Mouse (Mus musculus): Measurements from ENCODE around the gene Akr1a1. TPM values are rescaled to one million over a fixed set of nuclear protein-coding genes. Genes with fewer than 3 reads are reported as not detected.
"Not testable (repeated sequence)": the region's sequence is repeated elsewhere in the genome, so short reads cannot be mapped to it uniquely, and the experiment has no call there.

Gene Akr1a1
- polyA plus RNA-seq, 1 experiment from 2014 or later: 798 TPM

- H3K4me2 ChIP-seq (replicated peaks): no peak overlapping the region
- ATAC-seq (ENCODE audit: insufficient number of reproducible peaks, low FRiP score, low TSS enrichment, low read depth): no peak
- no peak overlapping the region for H3K9ac ChIP-seq
- H3K27ac ChIP-seq (replicated peaks): no peak overlapping the region
- no peaks in the 10 kb centered on the region for H3K4me1 ChIP-seq
- H3K36me3 ChIP-seq: no peaks in the 10 kb centered on the region
- 53% methylated on average over 5 of the region's 5 CpGs for WGBS
- no peaks in the 10 kb centered on the region for H3K9me3 ChIP-seq (replicated peaks)
- H3K27me3 ChIP-seq: no peaks in the 10 kb centered on the region
- H3K4me3 ChIP-seq (replicated peaks): no peak overlapping the region
Measured at GRCm38 (mm10) chr4:116679141-116679540, 27.7 kb upstream of the Akr1a1 start.

GRCm38 (mm10) chr4:116677808-116678207 lies 26.3 kb upstream of the Akr1a1 start:
- WGBS: 67% methylated on average over 1 of the region's 1 CpGs

GRCm38 (mm10) chr4:116676027-116676426 lies 24.5 kb upstream of the Akr1a1 start:
- Histone ChIP-seq H3K4me3 (replicated peaks) (no peak overlapping the region), H3K9me3 (replicated peaks) (no peaks in the 10 kb centered on the region), H3K4me1 (no peaks in the 10 kb centered on the region), H3K27me3 (no peaks in the 10 kb centered on the region), H3K4me2 (replicated peaks) (no peak overlapping the region), H3K36me3 (no peaks in the 10 kb centered on the region), H3K9ac (no peak overlapping the region), H3K27ac (replicated peaks) (no peak overlapping the region)
- WGBS: 77% methylated on average over 3 of the region's 3 CpGs
- no peak for ATAC-seq (ENCODE audit: insufficient number of reproducible peaks, low FRiP score, low TSS enrichment, low read depth)

More at GRCm38 (mm10) chr4:116677808-116678207, 26.3 kb upstream of the Akr1a1 start:
- Histone ChIP-seq H3K4me1 (no peaks in the 10 kb centered on the region), H3K27me3 (no peaks in the 10 kb centered on the region), H3K27ac (replicated peaks) (no peak overlapping the region), H3K36me3 (no peaks in the 10 kb centered on the region), H3K4me3 (replicated peaks) (no peak overlapping the region), H3K9ac (no peak overlapping the region), H3K9me3 (replicated peaks) (no peaks in the 10 kb centered on the region), H3K4me2 (replicated peaks) (no peak overlapping the region)
- no peak for ATAC-seq (ENCODE audit: insufficient number of reproducible peaks, low FRiP score, low TSS enrichment, low read depth)

- not testable (repeated sequence) for H3K9ac ChIP-seq; H3K4me1 ChIP-seq; H3K27me3 ChIP-seq; H3K4me3 ChIP-seq (replicated peaks); H3K27ac ChIP-seq (replicated peaks); H3K4me2 ChIP-seq (replicated peaks); ATAC-seq (ENCODE audit: insufficient number of reproducible peaks, low FRiP score, low TSS enrichment, low read depth); H3K9me3 ChIP-seq (replicated peaks); H3K36me3 ChIP-seq
- WGBS: 90% methylated on average over 6 of the region's 6 CpGs
Measured at GRCm38 (mm10) chr4:116674761-116675160, 23.3 kb upstream of the Akr1a1 start.

- H3K9me3 ChIP-seq (replicated peaks): no peaks in the 10 kb centered on the region
- H3K9ac ChIP-seq: no peak overlapping the region
- H3K27ac ChIP-seq (replicated peaks): no peak overlapping the region
- H3K4me3 ChIP-seq (replicated peaks): no peak overlapping the region
- no peak overlapping the region for H3K4me2 ChIP-seq (replicated peaks)
- WGBS: 66% methylated on average over 2 of the region's 2 CpGs
- ATAC-seq (ENCODE audit: insufficient number of reproducible peaks, low FRiP score, low TSS enrichment, low read depth): no peak
- no peaks in the 10 kb centered on the region for H3K4me1 ChIP-seq
- H3K36me3 ChIP-seq: no peaks in the 10 kb centered on the region
- H3K27me3 ChIP-seq: no peaks in the 10 kb centered on the region
Measured at GRCm38 (mm10) chr4:116672785-116673184, 21.3 kb upstream of the Akr1a1 start.

- H3K4me2 ChIP-seq (replicated peaks): no peak overlapping the region
- no peak overlapping the region for H3K9ac ChIP-seq
- no peaks in the 10 kb centered on the region for H3K9me3 ChIP-seq (replicated peaks)
- no peaks in the 10 kb centered on the region for H3K36me3 ChIP-seq
- H3K27me3 ChIP-seq: no peaks in the 10 kb centered on the region
- no peak for ATAC-seq (ENCODE audit: insufficient number of reproducible peaks, low FRiP score, low TSS enrichment, low read depth)
- 59% methylated on average over 2 of the region's 2 CpGs for WGBS
- H3K4me3 ChIP-seq (replicated peaks): no peak overlapping the region
- no peak overlapping the region for H3K27ac ChIP-seq (replicated peaks)
- H3K4me1 ChIP-seq: no peaks in the 10 kb centered on the region
Measured at GRCm38 (mm10) chr4:116669291-116669690, 17.8 kb upstream of the Akr1a1 start.

- Histone ChIP-seq H3K9ac (no peak overlapping the region), H3K36me3 (no peaks in the 10 kb centered on the region), H3K4me3 (replicated peaks) (no peak overlapping the region), H3K27ac (replicated peaks) (no peak overlapping the region), H3K9me3 (replicated peaks) (no peaks in the 10 kb centered on the region), H3K4me1 (no peaks in the 10 kb centered on the region), H3K4me2 (replicated peaks) (no peak overlapping the region), H3K27me3 (no peaks in the 10 kb centered on the region)
- no peak for ATAC-seq (ENCODE audit: insufficient number of reproducible peaks, low FRiP score, low TSS enrichment, low read depth)
- WGBS: 41% methylated on average over 3 of the region's 3 CpGs
Measured at GRCm38 (mm10) chr4:116668145-116668544, 16.7 kb upstream of the Akr1a1 start.

- 60% methylated on average over 4 of the region's 4 CpGs for WGBS
- Histone ChIP-seq H3K27ac (replicated peaks) (no peak overlapping the region), H3K9me3 (replicated peaks) (no peaks in the 10 kb centered on the region), H3K27me3 (no peaks in the 10 kb centered on the region), H3K4me3 (replicated peaks) (no peak overlapping the region), H3K36me3 (no peaks in the 10 kb centered on the region), H3K9ac (no peak overlapping the region), H3K4me2 (replicated peaks) (no peak overlapping the region), H3K4me1 (no peaks in the 10 kb centered on the region)
- no peak for ATAC-seq (ENCODE audit: insufficient number of reproducible peaks, low FRiP score, low TSS enrichment, low read depth)
Measured at GRCm38 (mm10) chr4:116666625-116667024, 15.1 kb upstream of the Akr1a1 start.

- Histone ChIP-seq H3K36me3 (no peaks in the 10 kb centered on the region), H3K4me1 (no peaks in the 10 kb centered on the region), H3K4me2 (replicated peaks) (no peak overlapping the region), H3K9ac (no peak overlapping the region), H3K9me3 (replicated peaks) (no peaks in the 10 kb centered on the region), H3K27ac (replicated peaks) (no peak overlapping the region), H3K4me3 (replicated peaks) (no peak overlapping the region), H3K27me3 (no peaks in the 10 kb centered on the region)
- no peak for ATAC-seq (ENCODE audit: insufficient number of reproducible peaks, low FRiP score, low TSS enrichment, low read depth)
- WGBS: 80% methylated on average over 1 of the region's 1 CpGs
Measured at GRCm38 (mm10) chr4:116661998-116662397, 10.5 kb upstream of the Akr1a1 start.

- Histone ChIP-seq H3K27me3 (no peaks in the 10 kb centered on the region), H3K4me2 (replicated peaks) (no peak overlapping the region), H3K36me3 (no peaks in the 10 kb centered on the region), H3K4me3 (replicated peaks) (no peak overlapping the region), H3K9ac (no peak overlapping the region), H3K27ac (replicated peaks) (no peak overlapping the region), H3K9me3 (replicated peaks) (no peaks in the 10 kb centered on the region), H3K4me1 (no peaks in the 10 kb centered on the region)
- ATAC-seq (ENCODE audit: insufficient number of reproducible peaks, low FRiP score, low TSS enrichment, low read depth): no peak
- WGBS: 74% methylated on average over 6 of the region's 6 CpGs
Measured at GRCm38 (mm10) chr4:116660829-116661228, 9.3 kb upstream of the Akr1a1 start.

- H3K4me1 ChIP-seq; H3K36me3 ChIP-seq; H3K9ac ChIP-seq; H3K27me3 ChIP-seq; H3K4me3 ChIP-seq (replicated peaks); H3K4me2 ChIP-seq (replicated peaks); ATAC-seq (ENCODE audit: insufficient number of reproducible peaks, low FRiP score, low TSS enrichment, low read depth); H3K27ac ChIP-seq (replicated peaks); H3K9me3 ChIP-seq (replicated peaks): not testable (repeated sequence)
- WGBS: 75% methylated on average over 6 of the region's 6 CpGs
Measured at GRCm38 (mm10) chr4:116659916-116660315, 8.4 kb upstream of the Akr1a1 start.

GRCm38 (mm10) chr4:116659474-116659873 lies 8.0 kb upstream of the Akr1a1 start:
- Histone ChIP-seq H3K27ac (replicated peaks) (no peak overlapping the region), H3K27me3 (no peaks in the 10 kb centered on the region), H3K4me3 (replicated peaks) (no peak overlapping the region), H3K4me2 (replicated peaks) (no peak overlapping the region), H3K9me3 (replicated peaks) (no peaks in the 10 kb centered on the region), H3K4me1 (no peaks in the 10 kb centered on the region), H3K36me3 (no peaks in the 10 kb centered on the region), H3K9ac (no peak overlapping the region)
- no peak for ATAC-seq (ENCODE audit: insufficient number of reproducible peaks, low FRiP score, low TSS enrichment, low read depth)
- 53% methylated on average over 2 of the region's 2 CpGs for WGBS
